Mouse (Mus musculus) lung, embryonic 14.5 days (tissue): Measurements from ENCODE around the gene Spef1. TPM values are rescaled to one million over a fixed set of nuclear protein-coding genes. Genes with fewer than 3 reads are reported as not detected.

Experiments used
- ATAC-seq: fragments of 200-750 bp; cut with Nextera tagmentation; 2 replicates; pipeline ENCODE4 v1.8.0; 2017; ENCODE audit warnings: mild to moderate bottlenecking, moderate TSS enrichment, moderate library complexity; ENCODE audit not compliant: insufficient read depth
- DNase-seq: peaks from one replicate; pipeline ENCODE4 v3.0.0-alpha.2; 2015
- H3K27ac ChIP-seq: fragments of 300-500 bp; sonication (generic); 2 replicates; pipeline ENCODE4 v1.5.1; 2014; ENCODE audit warnings: low read depth, mild to moderate bottlenecking, moderate library complexity
- H3K27me3 ChIP-seq: fragments of 300-500 bp; sonication (generic); 2 replicates; pipeline ENCODE4 v1.6.1; 2014; ENCODE audit warnings: low read length, control low read depth; ENCODE audit not compliant: insufficient read depth
- H3K36me3 ChIP-seq: fragments of 300-500 bp; sonication (generic); 2 replicates; pipeline ENCODE4 v1.6.1; 2014; ENCODE audit warnings: control low read depth; ENCODE audit not compliant: insufficient read depth
- H3K4me1 ChIP-seq: fragments of 300-500 bp; sonication (generic); 2 replicates; pipeline ENCODE4 v1.6.1; 2014; ENCODE audit warnings: antibody characterized with exemption, control low read depth; ENCODE audit not compliant: insufficient read depth
- H3K4me2 ChIP-seq: fragments of 300-500 bp; sonication (generic); 2 replicates; pipeline ENCODE4 v1.6.1; 2014; ENCODE audit warnings: mild to moderate bottlenecking
- H3K4me3 ChIP-seq: fragments of 300-500 bp; sonication (generic); 2 replicates; pipeline ENCODE4 v1.5.1; 2014; ENCODE audit warnings: low read depth, low read length
- H3K9ac ChIP-seq: fragments of 300-500 bp; sonication (generic); 2 replicates; pipeline ENCODE4 v1.6.1; 2014
- H3K9me3 ChIP-seq: fragments of 300-500 bp; sonication (generic); 2 replicates; pipeline ENCODE4 v1.6.1; 2016; ENCODE audit warnings: low read depth, low read length, control low read depth
- CTCF ChIP-seq: IDR thresholded peaks from 2 replicates; pipeline ENCODE4 v1.5.1; 2016; ENCODE audit warnings: antibody characterized with exemption, low read depth
- WGBS: fragments of 180-500 bp; shearing (Covaris S2); extraction: QIAGEN DNeasy Blood & Tissue Kit; methylation state at CpG from one replicate; pipeline ENCODE4 v1.1.7; 2014; 5-methylcytosine and 5-hydroxymethylcytosine counted together
- polyA plus RNA-seq: library from polyadenylated mRNA; unstranded; fragments of >200 nt; fragmentation: Nextera tagmentation; extraction: Ambion mirVana; gene quantifications from 2 replicates; pipeline ENCODE4 v1.2.1, GENCODE M21; 2014

Gene Spef1
- polyA plus RNA-seq, 1 experiment from 2014 or later: 5.7 TPM

DNA sequence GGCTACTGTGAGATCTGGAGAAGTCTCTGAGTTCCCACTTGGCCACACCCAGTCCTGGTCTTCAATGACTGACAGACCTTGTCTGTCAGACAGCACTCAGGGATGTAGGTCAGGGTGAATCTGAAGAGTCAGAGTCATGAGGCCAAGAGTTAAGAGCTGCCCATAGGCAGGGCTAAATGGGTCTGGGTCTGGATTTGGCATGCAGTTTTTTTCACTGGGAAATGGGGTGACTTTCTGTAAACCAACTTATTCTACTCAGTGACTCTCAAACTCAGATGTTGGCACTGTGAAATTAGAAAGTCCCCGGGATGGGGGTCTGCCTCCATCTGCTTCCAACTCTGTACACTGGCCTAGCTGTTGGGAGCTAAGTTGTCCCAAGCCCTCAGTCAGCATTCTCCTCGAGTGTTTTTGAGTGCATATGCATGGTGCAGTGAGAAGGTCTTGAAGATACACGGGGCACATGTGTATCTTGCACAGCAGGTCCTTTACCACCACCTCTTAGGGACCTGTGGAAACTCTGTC lies 58.4 kb downstream of the Spef1 start:
- no peaks in the 10 kb centered on the region for H3K27me3 ChIP-seq
- H3K9me3 ChIP-seq: no peaks in the 10 kb centered on the region
- WGBS: 67% methylated on average over 3 of the region's 3 CpGs
- peak overlapping the region; percentile 81 for H3K4me2 ChIP-seq
- no peak for TF ChIP-seq CTCF
- peak overlapping the region; percentile 85; the same call in 1 of the 2 replicates for H3K9ac ChIP-seq
- DNase-seq: no peak
- H3K36me3 ChIP-seq: peaks cover 5% of the 10 kb centered on the region; the same call in 1 of the 2 replicates
- H3K4me3 ChIP-seq: peak overlapping the region; percentile 69; the same call in 1 of the 2 replicates
- ATAC-seq: no peak
- no peak overlapping the region for H3K27ac ChIP-seq
- H3K4me1 ChIP-seq: peaks cover 11% of the 10 kb centered on the region

DNA sequence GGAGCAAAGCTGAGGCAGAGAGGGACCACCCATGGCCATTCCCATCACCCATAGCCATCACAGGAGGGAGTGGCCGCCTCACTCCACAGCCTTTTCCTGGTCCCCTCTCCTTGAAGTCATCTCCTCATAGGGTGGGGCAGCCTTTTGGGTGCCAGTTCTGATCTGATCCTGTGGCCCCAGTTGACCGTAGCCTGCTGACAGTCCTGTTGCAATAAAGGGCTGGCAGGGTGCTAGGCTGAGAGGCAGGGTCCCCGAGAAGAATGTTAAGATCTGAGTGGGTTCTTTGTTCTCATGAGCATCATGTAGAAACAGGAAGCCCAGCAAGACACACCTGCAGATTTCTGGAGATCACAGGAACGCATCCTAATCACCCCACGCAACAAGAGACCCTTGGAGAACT lies 58.9 kb downstream of the Spef1 start:
- no peaks in the 10 kb centered on the region for H3K27me3 ChIP-seq
- H3K27ac ChIP-seq: no peak overlapping the region
- DNase-seq: no peak
- 76% methylated on average over 5 of the region's 5 CpGs for WGBS
- H3K9ac ChIP-seq: peak overlapping the region; percentile 85
- H3K36me3 ChIP-seq: peaks cover 5% of the 10 kb centered on the region; the same call in 1 of the 2 replicates
- no peak for TF ChIP-seq CTCF
- H3K9me3 ChIP-seq: no peaks in the 10 kb centered on the region
- peaks cover 11% of the 10 kb centered on the region for H3K4me1 ChIP-seq
- peak overlapping the region; percentile 69 for H3K4me3 ChIP-seq
- peak overlapping the region; percentile 81 for H3K4me2 ChIP-seq
- no peak for ATAC-seq

DNA sequence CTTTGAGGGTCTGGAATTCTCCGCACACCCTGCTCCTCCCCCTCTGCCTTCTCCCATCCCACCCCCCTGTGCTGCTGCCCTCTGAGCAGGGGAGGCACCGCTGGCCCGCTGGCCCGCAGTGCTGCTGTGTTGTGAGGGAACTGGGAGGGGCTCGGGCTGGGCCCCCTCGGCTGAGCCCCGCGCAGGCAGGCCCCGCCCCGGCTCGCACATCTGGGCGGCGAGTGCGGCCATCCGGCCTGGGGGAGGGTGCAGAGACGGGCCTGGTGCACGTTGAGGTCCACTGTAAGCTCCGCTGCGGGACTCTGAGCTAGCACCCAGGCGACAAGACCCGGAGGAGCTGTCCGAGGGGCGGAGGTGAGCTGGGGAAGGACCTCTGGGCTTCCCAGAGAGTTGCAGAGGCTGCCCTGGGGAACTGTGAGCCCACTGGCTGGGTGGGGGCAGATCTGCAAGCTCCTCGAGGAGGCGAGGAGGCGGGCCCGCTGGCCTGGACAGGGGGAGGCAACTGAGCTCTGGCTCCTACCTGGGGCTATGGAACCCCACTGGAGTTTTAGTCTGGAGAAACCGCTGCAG lies 59.8 kb downstream of the Spef1 start, which contains the start of gene Hspa12b:
Hspa12b (plus strand) TSS at position 120 of the 570 bp plus-strand sequence.
- H3K9ac ChIP-seq: peak within 1 kb of the TSS; percentile 85
- TF ChIP-seq CTCF: no peak
- peak; percentile 90 for DNase-seq
- H3K27me3 ChIP-seq: no peaks in the 10 kb centered on the region
- WGBS: under 1% methylated on average over 28 of the region's 28 CpGs
- peak; percentile 97 for ATAC-seq
- peak within 1 kb of the TSS; percentile 69 for H3K4me3 ChIP-seq
- no peaks in the 10 kb centered on the region for H3K9me3 ChIP-seq
- peak within 1 kb of the TSS; percentile 80 for H3K27ac ChIP-seq
- H3K36me3 ChIP-seq: peaks cover 5% of the 10 kb centered on the region; the same call in 1 of the 2 replicates
- peaks cover 11% of the 10 kb centered on the region for H3K4me1 ChIP-seq
- peak within 1 kb of the TSS; percentile 81 for H3K4me2 ChIP-seq

DNA sequence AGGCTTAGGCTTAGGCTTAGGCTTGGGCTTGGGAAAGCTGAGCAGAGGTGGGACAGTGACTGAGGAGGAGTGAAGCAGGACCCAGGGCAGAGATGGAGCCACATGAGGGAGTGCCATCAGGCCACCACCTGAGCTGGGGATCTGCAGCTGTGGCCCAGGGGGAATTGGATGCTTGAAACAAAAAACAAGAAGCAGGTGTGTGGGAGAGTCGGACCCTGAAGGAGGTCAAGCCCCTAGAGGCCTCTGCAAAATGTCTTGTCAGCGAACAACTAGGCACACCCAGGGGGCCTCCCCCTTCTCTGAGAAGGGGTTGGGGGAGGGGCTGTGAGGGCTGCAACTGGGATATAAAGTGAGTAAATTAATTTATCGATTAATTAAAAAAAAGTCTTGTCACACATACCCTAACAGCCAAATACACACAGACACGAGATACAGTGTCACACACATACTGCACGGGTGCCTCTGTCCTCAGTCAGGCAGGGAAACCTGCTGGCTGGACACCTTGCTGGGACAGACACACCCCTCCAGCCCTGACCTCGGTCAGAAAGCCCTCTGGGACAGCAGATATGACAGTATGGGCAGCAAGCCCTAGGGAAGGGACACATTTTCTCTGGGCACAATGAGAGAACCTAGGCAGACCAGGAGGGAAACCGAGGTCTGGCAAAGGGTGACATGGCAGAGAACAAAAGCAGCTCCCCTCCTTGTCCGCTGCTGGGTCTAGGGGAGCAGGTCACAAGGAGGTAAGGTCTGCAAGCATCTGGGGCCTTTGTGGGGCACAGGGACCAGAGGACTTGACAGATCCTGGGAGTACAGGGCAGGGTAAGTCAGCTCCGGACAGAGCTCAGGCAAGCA lies 60.9 kb downstream of the Spef1 start:
- H3K4me2 ChIP-seq: peak overlapping the region; percentile 81

DNA sequence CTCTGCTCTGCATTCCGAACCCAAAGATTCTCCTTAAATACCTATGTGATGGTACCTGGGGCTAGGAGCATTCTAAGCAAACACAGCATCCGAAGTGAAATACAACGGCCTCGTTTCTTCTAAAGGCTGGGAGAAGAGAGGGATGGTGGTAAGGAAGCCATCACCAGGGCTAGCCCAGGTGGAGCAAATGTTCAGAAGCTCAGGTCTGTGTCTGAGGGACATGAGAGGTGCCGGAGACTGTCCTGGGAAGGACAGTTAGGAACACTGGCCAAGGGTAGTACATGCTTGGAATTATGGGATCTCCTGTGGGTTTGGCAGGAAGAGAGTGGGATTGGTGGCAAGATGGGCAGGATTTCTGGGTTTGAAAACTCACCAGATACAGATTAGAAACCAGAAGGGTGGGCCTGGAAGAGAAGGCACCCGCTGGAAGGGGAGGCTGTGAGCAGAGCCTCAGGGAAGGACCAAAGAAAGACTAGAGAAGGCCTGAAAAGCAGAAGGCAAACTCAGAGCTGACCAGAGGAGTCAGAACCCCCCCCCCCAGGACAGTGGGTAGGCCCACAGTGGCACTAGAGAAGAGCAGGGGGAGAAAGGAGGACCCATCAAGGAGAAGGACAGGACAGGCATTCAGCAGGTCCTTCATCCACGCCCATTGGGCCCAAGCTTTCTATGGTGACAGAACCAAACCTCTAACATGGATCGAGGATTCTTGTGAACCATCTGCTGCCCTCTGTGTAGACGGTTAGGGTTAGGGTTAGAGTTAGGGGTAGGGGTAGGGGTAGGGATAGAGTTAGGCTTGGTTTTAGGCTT lies 61.7 kb downstream of the Spef1 start:
- no peak for ATAC-seq
- TF ChIP-seq CTCF: no peak
- no peaks in the 10 kb centered on the region for H3K27me3 ChIP-seq
- no peak overlapping the region for H3K4me3 ChIP-seq
- no peak overlapping the region for H3K9ac ChIP-seq
- H3K36me3 ChIP-seq: no peaks in the 10 kb centered on the region
- no peak overlapping the region for H3K27ac ChIP-seq
- H3K9me3 ChIP-seq: no peaks in the 10 kb centered on the region
- 89% methylated on average over 9 of the region's 9 CpGs for WGBS
- peaks cover 11% of the 10 kb centered on the region for H3K4me1 ChIP-seq
- DNase-seq: no peak
- H3K4me2 ChIP-seq: no peak overlapping the region

More for the DNA sequence above, 60.9 kb downstream of the Spef1 start:
- WGBS: 54% methylated on average over 9 of the region's 9 CpGs
- no peaks in the 10 kb centered on the region for H3K36me3 ChIP-seq
- H3K27me3 ChIP-seq: no peaks in the 10 kb centered on the region
- DNase-seq: no peak
- no peak for ATAC-seq
- peak overlapping the region; percentile 10; the same call in 1 of the 2 replicates for H3K27ac ChIP-seq
- peak overlapping the region; percentile 85 for H3K9ac ChIP-seq
- no peak overlapping the region for H3K4me3 ChIP-seq
- peaks cover 11% of the 10 kb centered on the region for H3K4me1 ChIP-seq
- TF ChIP-seq CTCF: no peak
- H3K9me3 ChIP-seq: no peaks in the 10 kb centered on the region

DNA sequence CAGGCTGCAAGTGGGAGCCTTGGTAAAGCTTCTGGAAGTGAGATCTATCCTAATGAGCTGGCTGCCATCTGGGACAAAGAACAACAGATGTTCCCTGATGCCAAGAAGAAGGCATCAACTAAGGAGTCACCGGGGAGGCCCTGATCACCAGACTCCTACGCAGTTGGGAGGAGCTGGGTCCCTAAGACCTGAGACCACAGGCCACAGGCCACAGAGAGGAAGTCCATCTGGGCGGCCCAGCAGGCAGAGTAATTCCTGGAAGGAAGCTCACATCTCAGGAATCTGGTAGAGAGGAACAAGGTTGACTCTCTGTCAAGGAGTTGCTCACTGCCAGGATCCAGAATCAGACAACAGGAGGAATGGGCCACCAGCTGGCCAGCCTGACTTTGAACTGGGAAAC lies 62.9 kb downstream of the Spef1 start:
- TF ChIP-seq CTCF: no peak
- H3K27ac ChIP-seq: peak overlapping the region; percentile 16; the same call in 1 of the 2 replicates
- H3K27me3 ChIP-seq: no peaks in the 10 kb centered on the region
- H3K9me3 ChIP-seq: no peaks in the 10 kb centered on the region
- H3K4me2 ChIP-seq: no peak overlapping the region
- H3K4me3 ChIP-seq: no peak overlapping the region
- no peaks in the 10 kb centered on the region for H3K36me3 ChIP-seq
- ATAC-seq (no peak), DNase-seq (peak; percentile 32)
- H3K4me1 ChIP-seq: peaks cover 11% of the 10 kb centered on the region
- 59% methylated on average over 3 of the region's 3 CpGs for WGBS
- no peak overlapping the region for H3K9ac ChIP-seq

Other genes starting within 250 kb of the Spef1 start
- 13.5 and 16.3 TPM in 2 replicates for gene Gfra4, start 144.2 kb downstream of the Spef1 start, polyA plus RNA-seq
- 1.9 and 4.1 TPM in 2 replicates for gene Adam33, start 123.5 kb downstream of the Spef1 start, polyA plus RNA-seq
- 0.23 and 0.34 TPM in 2 replicates for gene Siglec1, start 100.5 kb downstream of the Spef1 start, polyA plus RNA-seq
- 8.8 and 10.0 TPM in 2 replicates for gene Hspa12b, start 60.0 kb downstream of the Spef1 start, polyA plus RNA-seq
- gene Gm11037, start 53.8 kb downstream of the Spef1 start, polyA plus RNA-seq: not detected in 2 replicates
- 70.6 and 76.1 TPM in 2 replicates for gene 1700037H04Rik, start 27.2 kb downstream of the Spef1 start, polyA plus RNA-seq
- gene Cenpb, start 7.2 kb downstream of the Spef1 start, polyA plus RNA-seq: 9.3 and 9.7 TPM in 2 replicates
- gene Cdc25b, start 333 bp downstream of the Spef1 start, polyA plus RNA-seq: 54.6 and 59.6 TPM in 2 replicates
- gene Ap5s1, start 19.8 kb upstream of the Spef1 start, polyA plus RNA-seq: 24.5 and 25.5 TPM in 2 replicates
- 16.1 and 16.5 TPM in 2 replicates for gene Mavs, start 46.8 kb upstream of the Spef1 start, polyA plus RNA-seq
- gene Pank2, start 75.2 kb upstream of the Spef1 start, polyA plus RNA-seq: 51.0 and 51.2 TPM in 2 replicates
- 3.8 and 5.3 TPM in 2 replicates for gene Rnf24, start 165.6 kb upstream of the Spef1 start, polyA plus RNA-seq